In the genomic region with DNA sequence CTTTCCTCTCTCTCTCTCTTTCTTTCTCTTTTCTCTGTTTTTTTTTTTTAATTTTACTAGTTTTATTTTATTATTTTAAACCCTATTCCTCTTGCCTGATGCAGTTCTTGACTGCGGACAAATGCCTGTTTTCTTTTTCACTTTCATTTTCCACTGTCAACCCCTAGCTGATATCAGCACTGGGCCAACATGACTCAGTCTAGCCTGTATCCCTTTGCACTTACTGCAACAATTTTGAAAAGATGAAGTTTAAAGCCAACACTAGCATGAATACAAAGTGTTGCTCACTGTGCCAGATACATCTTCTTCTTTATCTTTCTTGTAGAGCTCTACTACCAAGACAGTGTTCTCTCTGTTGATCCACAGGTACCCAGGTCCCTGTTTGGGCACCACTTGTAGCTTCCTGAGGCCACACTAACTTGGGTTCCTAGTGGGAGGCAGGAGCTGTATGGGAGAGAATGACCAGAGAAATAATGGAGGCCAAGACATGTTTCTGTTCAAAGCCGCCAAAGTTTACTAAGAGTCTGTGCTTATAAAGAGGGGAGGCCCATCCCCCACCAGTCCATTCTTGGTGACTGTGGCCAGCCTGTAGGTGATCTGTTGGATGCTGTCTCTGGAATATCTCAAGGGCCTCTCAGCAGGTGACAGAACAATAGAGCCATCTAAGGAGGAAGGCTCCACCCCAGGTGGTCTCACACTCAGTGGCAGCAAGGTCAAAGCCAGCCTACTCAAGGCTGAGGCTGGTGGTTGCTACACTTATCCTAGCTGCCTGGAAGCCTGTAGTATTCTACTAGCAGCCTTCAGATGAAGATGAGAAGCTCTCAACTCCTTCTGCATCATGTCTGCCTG, we compare ENCODE assay signal across 25 mouse cellular contexts. TPM values are rescaled to one million over a fixed set of nuclear protein-coding genes. Genes with fewer than 3 reads are reported as not detected.
DNase-seq lines count a peak whose midpoint lies in the region; ATAC-seq lines count a peak whose summit lies in the region.
"Had no signal": no experiment of that assay in that cellular context is flagged by ENCODE, and none has a peak within 500 bp of the region (broad histone marks: within the 10 kb centered on the region; RNA-seq: fewer than 3 reads in every experiment).

No protein-coding gene starts in this region.

- H3K27ac ChIP-seq in midbrain, embryonic 16.5 days (ENCODE audit: low read length): no peak overlapping the region
- H3K27ac ChIP-seq: kidney, postnatal 0 days; limb, embryonic 12.5 days; liver, embryonic 15.5 days; midbrain, embryonic 12.5 days; stomach, embryonic 15.5 days had no signal

- no peak overlapping the region for H3K9ac ChIP-seq in midbrain, embryonic 16.5 days (ENCODE audit: low read depth, low read length)
- H3K9ac ChIP-seq: limb, embryonic 12.5 days; liver, embryonic 15.5 days; lung, embryonic 14.5 days; midbrain, embryonic 12.5 days; stomach, embryonic 15.5 days had no signal

- H3K4me2 ChIP-seq in midbrain, embryonic 16.5 days (ENCODE audit: low read length): no peak overlapping the region
- H3K4me2 ChIP-seq: limb, embryonic 12.5 days; liver, embryonic 15.5 days; lung, embryonic 14.5 days; midbrain, embryonic 12.5 days; stomach, embryonic 15.5 days had no signal

- 90% methylated on average over 2 of the region's 2 CpGs for WGBS in midbrain, embryonic 16.5 days

- ATAC-seq in activated CD4-positive, CD25-positive, alpha-beta regulatory T cell, adult 4 months: peak; percentile 44
- ATAC-seq in midbrain, embryonic 16.5 days: no peak
- ATAC-seq: forebrain, embryonic 16.5 days; hindbrain, embryonic 16.5 days; intestine, embryonic 16.5 days had no signal

- H3K36me3 ChIP-seq in splenic B cell, adult 2 months (ENCODE audit: control insufficient read depth, insufficient read depth, low read length, poor library complexity, severe bottlenecking): no peaks in the 10 kb centered on the region
- no peaks in the 10 kb centered on the region for H3K36me3 ChIP-seq in midbrain, embryonic 16.5 days (ENCODE audit: control insufficient read depth, insufficient read depth, low read length)
- H3K36me3 ChIP-seq: G1E; limb, embryonic 12.5 days; liver, embryonic 15.5 days; midbrain, embryonic 12.5 days; stomach, embryonic 15.5 days had no signal

- no peaks in the 10 kb centered on the region for H3K4me1 ChIP-seq in midbrain, embryonic 16.5 days (ENCODE audit: control insufficient read depth, insufficient read depth, low read length)
- H3K4me1 ChIP-seq: liver, embryonic 15.5 days; midbrain, embryonic 12.5 days had no signal

- no peak overlapping the region for H3K4me3 ChIP-seq in midbrain, embryonic 16.5 days (ENCODE audit: low read depth, low read length)
- H3K4me3 ChIP-seq: erythroblast, embryonic 14.5 days; limb, embryonic 12.5 days; liver, embryonic 15.5 days; midbrain, embryonic 12.5 days; stomach, embryonic 15.5 days had no signal

- peak; percentile 59 for DNase-seq in CD4-positive, CD25-positive, alpha-beta regulatory T cell, adult 2 months (ENCODE audit: low read depth, low spot score)
- DNase-seq in ES-CJ7 (ENCODE audit: low read depth, low spot score): peak; percentile 90
- DNase-seq in splenic B cell, adult 2 months (ENCODE audit: low read depth, low spot score): peak; percentile 26
- DNase-seq in retina, embryonic 14.5 days (ENCODE audit: low spot score): no peak
- DNase-seq in left cerebral cortex, adult 8-10 months (ENCODE audit: low spot score in 2 of 2): no peak
- DNase-seq: adrenal gland, adult 8-10 months; cerebellum, adult 2 months; cerebellum, postnatal 14 days; heart, postnatal 14 days; kidney, adult 8-10 months; kidney, postnatal 4 days; layer of hippocampus, postnatal 36 days; lung, embryonic 14.5 days had no signal

- H3K27me3 ChIP-seq in splenic B cell, adult 2 months (ENCODE audit: control insufficient read depth, insufficient read depth, low read length, poor library complexity, severe bottlenecking): no peaks in the 10 kb centered on the region
- no peaks in the 10 kb centered on the region for H3K27me3 ChIP-seq in midbrain, embryonic 16.5 days (ENCODE audit: control insufficient read depth, insufficient read depth, low read depth, low read length)
- H3K27me3 ChIP-seq: limb, embryonic 12.5 days; liver, embryonic 15.5 days; stomach, embryonic 15.5 days had no signal

- H3K9me3 ChIP-seq in midbrain, embryonic 16.5 days (replicated peaks; ENCODE audit: control insufficient read depth, low read length, poor library complexity, severe bottlenecking): no peaks in the 10 kb centered on the region
- H3K9me3 ChIP-seq: limb, embryonic 12.5 days; liver, embryonic 15.5 days; midbrain, embryonic 12.5 days; stomach, embryonic 15.5 days had no signal

RNA-seq across cellular contexts. Expression of a gene that starts 5.2 kb away (rescaled TPM):
- 10 to 100 TPM; 16.2 to 20.8 TPM for polyA plus RNA-seq in activated CD4-positive, CD25-positive, alpha-beta regulatory T cell, adult 4 months (2017; shearing (Covaris generic))
- 0.83 and 1.1 TPM in 2 replicates for polyA plus RNA-seq in midbrain, embryonic 16.5 days (2015; fragmentation: Nextera tagmentation; extraction: Ambion mirVana)
- total RNA-seq in left cerebral cortex, adult 8-10 months (2022): 1 to 10 TPM; 3.6 to 6.1 (median 4.0) TPM
- polyA plus RNA-seq: G1E had no signal

Comparison
In these comparisons a context has a peak if more than half of its experiments do, and no peak if none do; other contexts are left out.
1. DNase-seq: peak in CD4-positive, CD25-positive, alpha-beta regulatory T cell, adult 2 months (single experiment), ES-CJ7 (single experiment) and splenic B cell, adult 2 months (single experiment); none in retina, embryonic 14.5 days (single experiment) and left cerebral cortex, adult 8-10 months (0 of 2).